Mouse (Mus musculus) thymus, adult 2 months (tissue): Measurements from ENCODE around the gene Mgst2. TPM values are rescaled to one million over a fixed set of nuclear protein-coding genes. Genes with fewer than 3 reads are reported as not detected.

Experiments
- DNase-seq: peaks from one replicate; pipeline ENCODE4 v3.0.0; 2021
- H3K27ac ChIP-seq: fragments of 200-500 bp; 2 replicates; pipeline ENCODE4 v1.5.1; 2012; ENCODE audit warnings: low read length, control low read depth; ENCODE audit not compliant: control insufficient read depth, insufficient read depth
- H3K27me3 ChIP-seq: fragments of 200-500 bp; 2 replicates; pipeline ENCODE4 v1.6.1; 2012; ENCODE audit warnings: mild to moderate bottlenecking, low read length, moderate library complexity, mixed read lengths; ENCODE audit not compliant: control insufficient read depth, insufficient read depth
- H3K36me3 ChIP-seq: fragments of 200-500 bp; 2 replicates; pipeline ENCODE4 v1.6.1; 2012; ENCODE audit warnings: mild to moderate bottlenecking, low read length, moderate library complexity; ENCODE audit not compliant: control insufficient read depth, insufficient read depth
- H3K4me1 ChIP-seq: fragments of 200-500 bp; replicated peaks from 2 replicates; pipeline ENCODE4 v1.6.1; 2012; ENCODE audit warnings: low read length; ENCODE audit not compliant: control insufficient read depth, insufficient read depth
- H3K4me3 ChIP-seq: fragments of 200-500 bp; 2 replicates; pipeline ENCODE4 v1.5.1; 2012; ENCODE audit warnings: mild to moderate bottlenecking, low read length, control low read depth, moderate library complexity; ENCODE audit not compliant: control insufficient read depth, insufficient read depth
- CTCF ChIP-seq: fragments of 200-500 bp; IDR thresholded peaks from 2 replicates; pipeline ENCODE4 v1.5.1; 2012; ENCODE audit warnings: mild to moderate bottlenecking, control low read depth, low read length, moderate library complexity, borderline replicate concordance; ENCODE audit not compliant: control insufficient read depth, poor library complexity, insufficient read depth; ENCODE audit errors: extremely low read depth
- POLR2A ChIP-seq: fragments of 200-500 bp; IDR thresholded peaks from 2 replicates; pipeline ENCODE4 v1.6.1; 2012; ENCODE audit warnings: mild to moderate bottlenecking, low read length, control low read depth, moderate library complexity; ENCODE audit not compliant: control insufficient read depth, poor library complexity, insufficient read depth; ENCODE audit errors: extremely low read depth
- WGBS: fragments of 180-500 bp; shearing (Covaris S2); methylation state at CpG from one replicate; pipeline ENCODE4 v1.1.7; 2018; 5-methylcytosine and 5-hydroxymethylcytosine counted together
- polyA plus RNA-seq: library from polyadenylated mRNA; depleted of rRNA; stranded (reverse); fragments of >200 nt; gene quantifications from 2 replicates; pipeline ENCODE4 v1.2.3, GENCODE M21; 2012

Mgst2 gene
- polyA plus RNA-seq, 1 experiment, result 20.8 TPM

- H3K27me3 ChIP-seq, result no peaks in the 10 kb centered on the region
- H3K4me1 ChIP-seq, result peaks cover 32% of the 10 kb centered on the region
- no peaks in the 10 kb centered on the region for H3K36me3 ChIP-seq
- no peak for TF ChIP-seq POLR2A
- no peak for TF ChIP-seq CTCF
- 42% methylated on average over 5 of the region's 5 CpGs for WGBS
- H3K4me3 ChIP-seq, result peak overlapping the region; percentile 55
- H3K27ac ChIP-seq, result peak overlapping the region; percentile 88
- peak; percentile 9 for DNase-seq
Observed at GRCm38 (mm10) chr3:51661376-51661775, 1.2 kb downstream of the Mgst2 start.

- Histone ChIP-seq H3K27me3 (no peaks in the 10 kb centered on the region), H3K4me1 (peaks cover 29% of the 10 kb centered on the region), H3K36me3 (no peaks in the 10 kb centered on the region), H3K4me3 (peak overlapping the region; percentile 43), H3K27ac (peak overlapping the region; percentile 79)
- DNase-seq, result peak; percentile 49
- 36% methylated on average over 11 of the region's 11 CpGs for WGBS
- TF ChIP-seq POLR2A, result 0 out of 2 replicates have a peak, but pooled peaks have one; percentile 32
- TF ChIP-seq CTCF, result no peak
Observed at GRCm38 (mm10) chr3:51661880-51662550, 1.9 kb downstream of the Mgst2 start.

GRCm38 (mm10) chr3:51662557-51662956 is 2.4 kb downstream of the Mgst2 start:
- peak overlapping the region; percentile 79 for H3K27ac ChIP-seq
- peak; percentile 34 for DNase-seq
- WGBS, result 9% methylated on average over 6 of the region's 6 CpGs
- H3K27me3 ChIP-seq, result no peaks in the 10 kb centered on the region
- H3K4me1 ChIP-seq, result peaks cover 29% of the 10 kb centered on the region
- no peaks in the 10 kb centered on the region for H3K36me3 ChIP-seq
- TF ChIP-seq POLR2A (no peak), CTCF (no peak)
- peak overlapping the region; percentile 43 for H3K4me3 ChIP-seq

GRCm38 (mm10) chr3:51668607-51669006 is 8.4 kb downstream of the Mgst2 start:
- H3K4me1 ChIP-seq, result peaks cover 9% of the 10 kb centered on the region
- DNase-seq, result no peak
- no peak overlapping the region for H3K27ac ChIP-seq
- no peaks in the 10 kb centered on the region for H3K36me3 ChIP-seq
- no peak overlapping the region for H3K4me3 ChIP-seq
- no peak for TF ChIP-seq POLR2A
- no peak for TF ChIP-seq CTCF
- no peaks in the 10 kb centered on the region for H3K27me3 ChIP-seq
- 91% methylated on average over 2 of the region's 2 CpGs for WGBS

- WGBS, result 81% methylated on average over 5 of the region's 5 CpGs
- no peak for DNase-seq
- peaks cover 11% of the 10 kb centered on the region for H3K4me1 ChIP-seq
Observed at GRCm38 (mm10) chr3:51670414-51671070, 10.4 kb downstream of the Mgst2 start.

GRCm38 (mm10) chr3:51671071-51671469 is 10.9 kb downstream of the Mgst2 start:
- no peak for TF ChIP-seq POLR2A
- Histone ChIP-seq H3K4me3 (no peak overlapping the region), H3K27ac (no peak overlapping the region), H3K27me3 (no peaks in the 10 kb centered on the region), H3K4me1 (peaks cover 11% of the 10 kb centered on the region), H3K36me3 (no peaks in the 10 kb centered on the region)
- DNase-seq, result no peak
- 76% methylated on average over 1 of the region's 1 CpGs for WGBS

More at GRCm38 (mm10) chr3:51670414-51671070, 10.4 kb downstream of the Mgst2 start:
- TF ChIP-seq CTCF (no peak), POLR2A (no peak)
- no peak overlapping the region for H3K27ac ChIP-seq
- no peak overlapping the region for H3K4me3 ChIP-seq
- no peaks in the 10 kb centered on the region for H3K27me3 ChIP-seq
- H3K36me3 ChIP-seq, result no peaks in the 10 kb centered on the region
